Mouse (Mus musculus): ENCODE measurements around the gene Efnb2.

The Efnb2 gene

DNA sequence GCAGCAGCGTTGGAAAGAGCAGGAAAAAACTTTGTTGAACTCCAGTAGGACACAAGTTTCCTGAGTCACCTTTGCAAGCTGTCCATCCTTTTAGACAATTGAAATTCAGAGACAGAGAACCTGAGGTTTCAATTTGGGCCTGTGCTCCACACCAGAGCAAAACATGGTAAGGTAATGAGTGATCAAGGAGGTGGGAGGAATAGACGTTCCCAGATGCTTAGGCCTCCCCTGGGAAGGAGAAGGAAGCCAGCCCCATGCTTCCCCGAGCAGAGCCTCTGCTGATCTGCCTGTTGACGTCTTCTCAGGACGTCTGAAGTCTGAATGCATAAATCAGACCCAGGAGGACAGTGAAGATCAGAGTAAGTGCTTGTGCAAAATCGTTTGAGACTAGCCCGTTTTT is 51.3 kb downstream of the Efnb2 start:
- DNase-seq: no peak

GRCm38 (mm10) chr8:8609141-8609540 is 51.9 kb downstream of the Efnb2 start:
- no peak for DNase-seq

GRCm38 (mm10) chr8:8605621-8606020 is 55.4 kb downstream of the Efnb2 start:
- no peak for DNase-seq

GRCm38 (mm10) chr8:8603875-8604274 is 57.2 kb downstream of the Efnb2 start:
- DNase-seq: peak; percentile 42

DNA sequence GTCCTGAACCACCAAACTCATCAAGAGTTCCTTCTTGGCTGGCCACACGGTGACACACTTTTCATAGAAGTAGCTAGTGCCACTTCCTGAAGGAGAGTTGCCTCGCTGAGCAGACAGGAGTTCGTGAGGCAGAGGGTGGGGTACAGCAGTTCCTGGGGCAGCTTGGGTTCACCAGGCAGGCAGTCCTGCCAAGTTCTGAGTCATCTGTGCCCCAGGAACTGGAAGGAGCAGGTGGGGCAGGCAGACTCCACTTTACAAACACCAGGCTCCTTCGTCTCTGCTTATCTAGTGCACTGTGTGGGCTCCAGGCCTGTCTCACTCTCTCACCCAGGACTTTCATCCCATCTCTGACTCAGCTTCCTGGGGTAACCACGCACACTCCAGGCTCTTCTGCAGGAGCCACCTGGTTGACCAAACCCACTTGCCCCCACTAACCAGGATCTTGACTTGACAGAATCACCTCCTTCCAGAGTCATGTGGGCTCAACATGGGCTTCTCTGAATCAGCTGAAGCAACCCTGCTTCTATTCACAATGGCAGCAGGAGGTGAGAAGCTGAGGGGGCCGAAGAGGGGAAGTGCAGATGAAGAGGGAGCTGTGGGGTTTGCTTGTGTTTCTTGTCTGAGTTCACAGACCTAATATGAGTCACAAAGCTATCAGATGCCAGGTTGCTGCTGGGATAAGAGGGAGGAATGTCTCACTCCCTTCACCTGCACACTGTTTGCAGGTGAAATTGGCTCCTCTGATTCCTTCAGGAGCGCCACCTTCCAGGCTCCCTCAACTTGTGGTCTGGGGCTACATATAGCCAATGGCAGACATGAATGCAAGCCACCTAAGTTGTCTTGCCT is 58.2 kb downstream of the Efnb2 start:
- peak; percentile 69 for DNase-seq

GRCm38 (mm10) chr8:8599931-8600330 is 61.1 kb downstream of the Efnb2 start:
- DNase-seq: no peak

DNA sequence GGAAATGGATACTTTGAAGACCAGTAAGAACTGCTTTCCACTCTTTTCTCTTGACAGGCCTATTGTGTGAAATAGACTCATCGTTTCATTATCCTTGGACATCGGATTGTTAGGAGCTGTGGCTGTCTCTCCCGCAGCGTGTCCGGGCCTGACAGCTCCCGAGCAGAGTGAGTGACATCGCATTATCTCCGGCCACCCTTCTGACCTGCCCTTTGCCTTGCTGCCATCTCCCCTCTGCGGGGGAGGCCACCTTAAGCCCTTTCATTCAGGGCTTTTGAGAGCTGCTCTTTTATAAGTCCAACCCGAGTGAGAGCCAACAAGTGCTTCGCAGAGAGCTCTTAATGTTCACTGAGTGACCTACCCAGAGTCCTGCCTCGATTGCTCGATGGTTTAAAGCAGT is 63.6 kb downstream of the Efnb2 start:
- no peak for DNase-seq

DNA sequence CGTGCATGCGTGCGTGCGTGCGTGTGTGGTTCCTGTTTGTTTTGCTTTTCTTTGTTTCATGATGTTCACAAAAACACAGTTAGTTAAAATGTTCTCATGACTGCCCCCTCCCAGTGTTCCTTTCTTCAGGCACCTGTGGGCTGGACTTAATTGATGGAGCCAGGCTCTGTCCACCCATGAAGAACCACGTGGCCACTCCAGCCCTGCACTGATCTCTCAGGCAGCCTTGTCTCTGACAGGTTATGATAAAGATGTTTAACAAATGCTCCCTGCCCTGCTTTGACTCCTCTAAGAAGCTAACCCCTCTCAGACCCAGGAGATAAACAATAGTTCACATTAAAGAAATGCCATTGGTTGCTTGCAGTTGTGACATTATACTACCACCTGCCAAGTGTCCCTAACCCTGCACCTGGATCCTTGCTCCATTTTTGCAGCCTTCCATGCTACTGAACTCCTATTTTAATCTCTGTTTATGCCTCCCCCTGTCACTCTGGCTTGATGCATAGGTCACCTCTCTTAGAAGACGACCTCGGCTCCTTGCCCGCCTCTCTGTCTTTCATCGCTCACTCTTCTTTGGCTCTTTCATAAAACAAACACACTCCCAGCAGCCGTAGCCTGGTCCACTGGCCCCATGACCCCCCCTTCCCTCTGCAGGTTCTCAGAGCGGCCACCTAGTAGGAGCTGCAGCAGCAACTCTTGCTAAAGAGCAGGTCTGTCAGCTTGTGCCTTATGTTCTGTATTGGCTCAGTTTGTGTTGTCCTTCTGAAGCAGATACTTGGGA is 65.0 kb downstream of the Efnb2 start:
- DNase-seq: no peak

- DNase-seq: no peak
Measured at GRCm38 (mm10) chr8:8593812-8594211, 67.2 kb downstream of the Efnb2 start.

DNA sequence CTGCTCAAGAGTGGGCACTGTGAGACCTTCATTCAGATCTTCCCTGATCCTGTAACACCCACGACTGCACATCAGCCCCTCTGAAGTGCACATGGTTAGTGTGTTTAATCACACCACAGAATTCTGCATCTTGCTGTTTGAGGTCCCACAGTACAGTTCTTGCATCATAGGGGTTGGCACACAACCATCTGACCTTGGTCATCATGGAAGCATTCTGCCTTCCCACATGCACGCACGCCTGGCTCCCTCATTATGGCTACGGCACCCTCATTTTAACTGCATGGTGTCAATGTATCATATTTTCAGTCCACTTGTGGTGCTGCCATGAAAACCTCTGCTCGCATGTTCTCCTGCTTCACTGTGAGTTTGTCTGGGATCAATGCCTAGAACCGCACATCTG is 67.7 kb downstream of the Efnb2 start:
- no peak for DNase-seq

GRCm38 (mm10) chr8:8592331-8592730 is 68.7 kb downstream of the Efnb2 start:
- DNase-seq: no peak

- no peak for DNase-seq
Measured at GRCm38 (mm10) chr8:8583981-8584377, 77.1 kb downstream of the Efnb2 start.

DNA sequence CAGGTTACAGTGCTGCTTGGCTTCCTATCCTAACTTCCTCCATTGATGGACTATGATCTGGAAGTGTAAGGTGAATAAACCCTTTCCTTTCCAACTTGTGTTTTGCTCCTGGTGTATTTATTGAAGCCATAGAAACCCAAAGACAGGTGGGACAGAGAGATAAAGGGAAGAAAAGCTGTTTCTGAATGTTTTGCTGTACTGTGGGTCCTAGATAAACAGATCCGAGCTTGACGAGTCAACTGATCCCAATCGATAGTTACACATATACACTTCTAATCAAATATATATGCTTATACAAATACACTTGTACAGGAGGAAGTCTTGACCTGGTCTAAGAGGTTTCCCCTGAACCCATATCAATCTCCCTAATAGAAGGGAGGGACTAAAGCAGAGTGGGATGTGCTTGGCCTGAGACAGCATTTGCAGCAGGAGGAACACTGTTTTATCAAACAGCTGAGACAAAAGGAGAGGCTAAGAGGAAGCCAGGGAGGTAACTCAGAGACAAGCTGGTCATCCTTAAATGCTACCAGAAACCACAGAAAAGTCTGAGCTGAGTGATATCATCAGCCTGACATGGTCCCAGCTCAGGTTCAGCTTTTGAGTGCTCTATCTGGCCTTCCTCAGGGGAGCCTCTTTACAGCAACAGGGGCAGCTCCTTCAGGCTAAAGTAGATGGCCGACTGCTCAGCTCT is 77.6 kb downstream of the Efnb2 start:
- no peak for DNase-seq

- DNase-seq: no peak
Measured at GRCm38 (mm10) chr8:8577770-8578303, 83.2 kb downstream of the Efnb2 start.

DNA sequence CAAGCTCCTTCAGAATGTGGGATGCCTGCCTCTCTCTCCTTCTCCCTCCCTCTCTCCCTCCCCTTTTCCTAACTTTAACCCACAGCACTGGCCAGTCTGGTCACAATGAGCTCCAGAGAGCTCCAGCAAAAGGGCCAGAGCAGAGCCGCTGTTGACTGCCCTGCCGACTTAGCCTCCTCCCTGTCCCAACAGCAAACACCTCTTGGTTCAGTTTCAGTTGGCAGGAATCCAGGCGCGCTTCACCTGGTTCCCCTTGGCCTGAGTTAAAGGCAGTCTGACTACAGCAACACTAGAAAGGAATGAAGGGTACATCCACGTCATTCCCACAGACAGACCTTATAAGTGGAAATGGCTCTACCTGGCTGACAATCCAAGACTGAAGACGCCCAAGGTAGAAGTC is 84.2 kb downstream of the Efnb2 start:
- DNase-seq: peak; percentile 67

DNA sequence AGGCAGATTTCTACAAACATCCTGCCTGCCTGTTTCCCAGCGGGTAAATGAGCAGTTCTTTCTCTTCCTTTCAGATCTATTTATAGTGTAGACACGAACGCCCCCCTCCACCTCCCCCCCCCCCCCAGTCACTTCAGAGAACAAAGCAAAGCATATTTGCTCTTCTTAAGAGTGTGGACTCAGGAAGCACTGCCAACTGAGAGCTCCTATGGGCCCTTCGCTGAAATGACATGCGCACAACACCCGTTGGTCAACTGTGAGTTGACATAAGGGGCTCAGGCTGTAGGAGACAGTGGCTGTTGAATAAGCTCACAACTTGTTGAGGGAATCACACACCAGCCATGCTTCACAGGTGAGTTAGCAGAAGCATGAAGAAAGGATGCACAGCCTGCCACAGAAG is 84.8 kb downstream of the Efnb2 start:
- DNase-seq: peak; percentile 52

DNA sequence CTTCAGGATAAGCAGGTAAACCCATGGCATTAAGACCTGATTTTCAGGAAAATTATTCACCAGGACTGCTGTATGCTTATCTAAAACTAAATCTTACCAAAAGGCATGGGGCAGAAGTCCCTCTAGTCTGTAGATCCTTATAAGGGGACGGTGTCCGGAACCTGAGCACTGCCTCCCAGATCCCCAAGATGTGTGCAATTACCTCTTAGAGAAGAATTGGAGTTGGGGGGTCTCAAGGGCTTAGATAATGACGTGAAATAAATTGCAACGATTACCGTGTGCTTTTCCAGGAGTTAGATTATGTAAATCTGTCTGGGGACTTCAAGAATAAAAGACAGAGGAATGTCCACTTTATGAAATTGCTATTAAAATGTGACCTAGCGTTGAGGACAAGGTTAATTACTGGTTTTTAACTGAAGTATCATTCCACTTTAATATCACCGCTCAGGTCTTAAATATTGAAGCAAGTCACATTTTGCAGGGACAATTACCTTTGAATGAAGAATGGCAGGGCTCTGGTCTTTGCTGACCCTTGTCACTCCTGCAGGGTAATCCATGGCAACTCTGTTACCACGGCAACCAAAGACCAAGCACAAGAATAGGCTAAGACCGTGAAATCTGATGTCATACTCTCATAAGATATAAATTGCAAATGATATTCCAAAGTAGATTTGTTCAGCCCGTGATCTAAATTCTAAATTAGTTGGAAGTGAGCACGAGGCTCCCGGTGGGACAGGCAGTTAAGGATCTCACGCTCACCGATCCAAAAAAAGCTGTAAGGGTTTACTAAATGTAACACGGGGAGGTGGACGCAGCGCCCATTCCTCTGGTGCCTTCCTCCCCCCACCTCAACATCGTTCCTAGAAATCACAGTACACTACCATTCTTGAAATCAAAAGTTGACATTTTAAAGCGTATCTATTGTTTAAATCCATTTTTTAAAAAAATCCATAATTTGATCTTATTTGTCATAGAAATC is 86.2 kb downstream of the Efnb2 start:
- no peak for DNase-seq

DNA sequence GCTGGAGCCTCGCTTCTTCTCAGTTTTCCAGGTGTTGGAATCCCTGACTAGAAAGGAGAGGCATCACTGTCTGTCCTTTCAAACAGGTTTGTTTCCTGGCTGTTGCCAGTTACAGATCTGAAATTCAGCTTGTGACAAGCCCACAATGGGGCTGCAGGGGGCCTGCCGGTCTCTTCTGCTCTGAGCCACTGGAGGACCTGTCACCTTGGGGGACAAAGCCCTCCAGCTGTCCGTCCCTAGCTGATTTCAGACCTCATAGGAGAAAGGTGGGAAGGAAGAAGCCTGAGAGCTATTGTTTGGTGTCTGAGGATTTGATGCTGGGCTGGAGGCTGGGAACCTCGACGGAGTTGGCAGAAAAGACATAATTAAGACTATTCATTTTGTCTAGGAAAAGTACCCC is 88.8 kb downstream of the Efnb2 start:
- no peak for DNase-seq

DNA sequence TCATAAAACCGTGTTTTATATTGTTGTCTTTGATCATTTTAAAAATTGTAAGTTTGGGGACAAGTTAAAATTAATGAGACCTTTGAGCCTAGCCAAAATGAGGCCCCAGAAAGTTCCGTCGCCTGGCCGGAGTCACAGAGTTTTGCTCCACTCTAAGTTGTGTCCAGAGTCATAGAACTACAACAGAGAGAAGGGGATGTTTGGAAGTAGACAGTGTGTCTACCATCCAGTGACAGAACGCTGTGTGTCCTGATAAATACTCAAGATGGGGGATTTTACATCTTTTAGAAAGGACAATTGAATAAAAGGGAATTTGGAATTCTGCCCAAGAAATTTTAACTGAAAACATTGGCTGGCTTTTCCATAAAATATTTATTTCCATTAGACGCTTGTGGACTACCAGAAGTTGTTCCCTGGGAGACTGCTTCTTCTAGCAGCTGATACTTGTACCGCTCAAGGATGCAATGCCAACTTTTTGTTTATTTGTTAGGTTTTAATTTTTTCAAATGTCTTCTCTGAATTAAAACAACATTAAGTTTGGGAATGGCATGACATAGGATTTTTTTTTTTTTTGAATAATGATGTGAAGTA is 89.3 kb downstream of the Efnb2 start:
- no peak for DNase-seq

GRCm38 (mm10) chr8:8569280-8569679 is 91.8 kb downstream of the Efnb2 start:
- no peak for DNase-seq

DNA sequence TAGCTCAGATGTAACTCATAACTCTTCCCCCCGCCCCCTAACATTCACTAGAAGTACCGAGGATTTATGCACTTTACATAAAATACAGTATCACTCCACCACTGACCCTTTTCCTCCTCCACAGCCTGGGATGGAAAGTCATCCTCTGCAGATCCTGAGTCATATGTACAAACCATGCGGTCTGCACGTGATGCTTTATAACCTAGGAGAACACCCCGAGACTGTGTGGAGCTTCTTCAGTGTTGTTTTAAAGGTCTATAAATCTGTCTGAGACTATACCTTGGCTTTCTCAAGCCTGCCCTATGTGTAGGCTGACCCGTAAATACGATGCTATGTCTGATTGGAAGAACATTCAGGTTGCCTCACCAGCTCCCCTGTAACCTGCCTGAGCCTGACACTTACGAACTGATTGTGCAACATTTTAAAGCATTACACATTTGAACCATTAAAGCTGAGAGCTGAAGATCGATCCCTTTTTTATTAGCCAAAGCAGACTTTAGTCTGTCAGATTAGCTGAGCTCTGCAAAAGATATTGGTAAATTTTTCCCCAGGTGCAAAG is 92.7 kb downstream of the Efnb2 start:
- no peak for DNase-seq
